Mouse (Mus musculus): ENCODE data around the gene Rbms2. TPM values are rescaled to one million over a fixed set of nuclear protein-coding genes. Genes with fewer than 3 reads are reported as not detected.
"Not testable (repeated sequence)": the region's sequence is repeated elsewhere in the genome, so short reads cannot be mapped to it uniquely, and the experiment has no call there.

The Rbms2 gene
- total and polyA plus RNA-seq, 3 experiments: 91.9 to 98.4 (median 94.7) TPM

DNA sequence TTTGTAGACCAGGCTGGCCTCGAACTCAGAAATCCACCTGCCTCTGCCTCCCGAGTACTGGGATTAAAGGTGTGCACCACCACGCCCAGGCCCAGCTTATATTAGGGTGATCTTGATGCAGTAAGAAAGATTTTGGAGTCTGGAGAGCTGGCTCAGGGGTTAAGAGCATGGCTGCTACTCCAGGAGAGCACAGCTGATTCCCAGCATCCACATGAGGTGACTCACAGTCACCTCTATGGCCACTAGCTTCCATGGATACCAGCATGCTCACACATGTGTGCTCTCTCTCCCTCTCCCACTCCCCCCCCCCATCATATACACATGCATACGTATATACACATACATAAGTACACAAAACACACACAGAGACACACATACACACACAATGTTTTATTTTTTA is 2.8 kb downstream of the Rbms2 start:
- Histone ChIP-seq H3K4me3 (no peak overlapping the region), H3K27me3 (ENCODE audit: control insufficient read depth, insufficient read depth, low read length) (no peaks in the 10 kb centered on the region), H3K36me3 (ENCODE audit: control insufficient read depth, insufficient read depth, low read length) (peaks cover 17% of the 10 kb centered on the region), H3K4me1 (ENCODE audit: control insufficient read depth, insufficient read depth, low read length) (peaks cover 8% of the 10 kb centered on the region), H3K9ac (ENCODE audit: low read depth, low read length) (no peak overlapping the region), H3K79me2 (replicated peaks; ENCODE audit: control insufficient read depth, insufficient read depth, low read length) (peaks cover 3% of the 10 kb centered on the region; the same call in 1 of the 2 replicates), H3K27ac (no peak overlapping the region)
- intact Hi-C loops (cut with DNase I): no loop called here
- TF ChIP-seq CTCF (IDR thresholded peaks at IDR 0.05): no peak
- DNase-seq: no peak
- 85% methylated on average over 4 of the region's 4 CpGs for WGBS

- Histone ChIP-seq H3K27me3 (ENCODE audit: control insufficient read depth, insufficient read depth, low read length) (no peaks in the 10 kb centered on the region), H3K4me3 (peak overlapping the region; percentile 52), H3K27ac (peak overlapping the region; percentile 93), H3K79me2 (replicated peaks; ENCODE audit: control insufficient read depth, insufficient read depth, low read length) (peaks cover 3% of the 10 kb centered on the region; the same call in 1 of the 2 replicates), H3K4me1 (ENCODE audit: control insufficient read depth, insufficient read depth, low read length) (peaks cover 8% of the 10 kb centered on the region), H3K36me3 (ENCODE audit: control insufficient read depth, insufficient read depth, low read length) (peaks cover 17% of the 10 kb centered on the region), H3K9ac (ENCODE audit: low read depth, low read length) (peak overlapping the region; percentile 74)
- 1% methylated on average over 17 of the region's 17 CpGs for WGBS
- intact Hi-C loops (cut with DNase I): loop anchor here (1.0 kb wide), 1 partner anchor 80 kb away; no protein-coding TSS in a partner anchor
- DNase-seq: peak; percentile 72 to 78
- TF ChIP-seq EP300 (IDR thresholded peaks at IDR 0.05; ENCODE audit: insufficient read depth, low read depth, low read length): peak; percentile 54; the same call in 1 of the 2 replicates
- no peak for TF ChIP-seq CTCF (IDR thresholded peaks at IDR 0.05)
- TF ChIP-seq POLR2A (IDR thresholded peaks at IDR 0.05; ENCODE audit: insufficient read depth, low read depth, low read length): 0 out of 2 replicates have a peak, but pooled peaks have one; percentile 22
Measured at GRCm38 (mm10) chr10:128175996-128176755, 3.9 kb downstream of the Rbms2 start.

DNA sequence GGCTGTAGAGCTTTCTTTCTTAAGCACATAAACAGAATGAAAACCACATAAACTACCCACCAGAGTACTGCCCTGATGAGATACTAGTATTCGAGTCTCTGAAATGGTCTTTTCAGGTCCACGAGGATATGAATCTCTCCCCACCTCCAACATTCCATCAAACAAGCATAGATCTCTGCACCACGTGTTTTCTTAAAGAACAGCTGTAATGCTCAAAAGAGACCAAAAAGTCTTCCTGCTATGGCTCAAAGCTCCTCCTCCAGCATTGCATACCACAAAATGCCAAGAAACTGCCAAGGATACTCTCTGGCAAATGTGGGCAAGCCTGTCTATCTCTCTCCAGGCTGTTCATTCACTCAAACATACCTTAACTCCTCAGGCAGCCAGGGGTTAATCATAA is 4.8 kb downstream of the Rbms2 start:
- no peak for DNase-seq
- WGBS: 3% methylated on average over 3 of the region's 3 CpGs
- H3K9ac ChIP-seq (ENCODE audit: low read depth, low read length): peak overlapping the region; percentile 74
- peak overlapping the region; percentile 93 for H3K27ac ChIP-seq
- H3K4me1 ChIP-seq (ENCODE audit: control insufficient read depth, insufficient read depth, low read length): peaks cover 7% of the 10 kb centered on the region
- H3K4me3 ChIP-seq: peak overlapping the region; percentile 52
- H3K27me3 ChIP-seq (ENCODE audit: control insufficient read depth, insufficient read depth, low read length): no peaks in the 10 kb centered on the region
- intact Hi-C loops (cut with DNase I): no loop called here
- H3K79me2 ChIP-seq (replicated peaks; ENCODE audit: control insufficient read depth, insufficient read depth, low read length): peaks cover 3% of the 10 kb centered on the region; the same call in 1 of the 2 replicates
- TF ChIP-seq POLR2A (IDR thresholded peaks at IDR 0.05; ENCODE audit: insufficient read depth, low read depth, low read length) (no peak), CTCF (IDR thresholded peaks at IDR 0.05) (no peak), EP300 (IDR thresholded peaks at IDR 0.05; ENCODE audit: insufficient read depth, low read depth, low read length) (no peak)
- H3K36me3 ChIP-seq (ENCODE audit: control insufficient read depth, insufficient read depth, low read length): peaks cover 17% of the 10 kb centered on the region

DNA sequence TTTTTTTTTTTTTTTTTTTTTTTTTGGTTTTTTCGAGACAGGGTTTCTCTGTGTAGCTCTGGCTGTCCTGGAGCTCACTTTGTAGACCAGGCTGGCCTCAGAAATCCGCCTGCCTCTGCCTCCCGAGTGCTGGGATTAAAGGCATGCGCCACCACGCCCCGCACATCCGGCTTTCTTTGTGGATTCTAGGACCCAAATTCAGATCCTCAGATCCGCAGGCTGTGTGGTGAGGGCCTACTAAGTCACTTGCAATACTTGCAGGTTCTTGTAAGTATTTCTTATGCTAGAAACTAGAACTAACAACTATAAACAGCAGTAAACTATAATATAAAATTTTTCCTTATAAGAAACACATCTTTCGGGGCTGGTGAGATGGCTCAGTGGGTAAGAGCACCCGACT is 8.7 kb downstream of the Rbms2 start:
- H3K27ac ChIP-seq; H3K4me3 ChIP-seq; intact Hi-C loops (cut with DNase I); H3K9ac ChIP-seq (ENCODE audit: low read depth, low read length); H3K27me3 ChIP-seq (ENCODE audit: control insufficient read depth, insufficient read depth, low read length); H3K4me1 ChIP-seq (ENCODE audit: control insufficient read depth, insufficient read depth, low read length); H3K79me2 ChIP-seq (replicated peaks; ENCODE audit: control insufficient read depth, insufficient read depth, low read length); DNase-seq: not testable (repeated sequence)
- peaks cover 15% of the 10 kb centered on the region for H3K36me3 ChIP-seq (ENCODE audit: control insufficient read depth, insufficient read depth, low read length)
- WGBS: 96% methylated on average over 9 of the region's 10 CpGs

GRCm38 (mm10) chr10:128167091-128167490 is 13.0 kb downstream of the Rbms2 start:
- intact Hi-C loops (cut with DNase I): no loop called here
- no peak overlapping the region for H3K9ac ChIP-seq (ENCODE audit: low read depth, low read length)
- no peak overlapping the region for H3K4me3 ChIP-seq
- no peak overlapping the region for H3K27ac ChIP-seq
- TF ChIP-seq EP300 (IDR thresholded peaks at IDR 0.05; ENCODE audit: insufficient read depth, low read depth, low read length) (no peak), CTCF (IDR thresholded peaks at IDR 0.05) (no peak), POLR2A (IDR thresholded peaks at IDR 0.05; ENCODE audit: insufficient read depth, low read depth, low read length) (no peak)
- WGBS: 27% methylated on average over 6 of the region's 6 CpGs
- peaks cover 9% of the 10 kb centered on the region for H3K4me1 ChIP-seq (ENCODE audit: control insufficient read depth, insufficient read depth, low read length)
- peaks cover 13% of the 10 kb centered on the region for H3K79me2 ChIP-seq (replicated peaks; ENCODE audit: control insufficient read depth, insufficient read depth, low read length)
- no peak for DNase-seq
- H3K27me3 ChIP-seq (ENCODE audit: control insufficient read depth, insufficient read depth, low read length): no peaks in the 10 kb centered on the region
- no peaks in the 10 kb centered on the region; the same call in 1 of the 2 replicates for H3K36me3 ChIP-seq (ENCODE audit: control insufficient read depth, insufficient read depth, low read length)

GRCm38 (mm10) chr10:128165726-128166125 is 14.4 kb downstream of the Rbms2 start:
- DNase-seq; H3K4me1 ChIP-seq (ENCODE audit: control insufficient read depth, insufficient read depth, low read length); H3K27ac ChIP-seq; intact Hi-C loops (cut with DNase I); H3K27me3 ChIP-seq (ENCODE audit: control insufficient read depth, insufficient read depth, low read length); H3K36me3 ChIP-seq (ENCODE audit: control insufficient read depth, insufficient read depth, low read length); H3K9ac ChIP-seq (ENCODE audit: low read depth, low read length); H3K4me3 ChIP-seq: not testable (repeated sequence)
- 68% methylated on average over 3 of the region's 3 CpGs for WGBS
- H3K79me2 ChIP-seq (replicated peaks; ENCODE audit: control insufficient read depth, insufficient read depth, low read length): peaks cover 17% of the 10 kb centered on the region
